Comparison of ENCODE assay signal across 21 mouse cellular contexts in the genomic region with DNA sequence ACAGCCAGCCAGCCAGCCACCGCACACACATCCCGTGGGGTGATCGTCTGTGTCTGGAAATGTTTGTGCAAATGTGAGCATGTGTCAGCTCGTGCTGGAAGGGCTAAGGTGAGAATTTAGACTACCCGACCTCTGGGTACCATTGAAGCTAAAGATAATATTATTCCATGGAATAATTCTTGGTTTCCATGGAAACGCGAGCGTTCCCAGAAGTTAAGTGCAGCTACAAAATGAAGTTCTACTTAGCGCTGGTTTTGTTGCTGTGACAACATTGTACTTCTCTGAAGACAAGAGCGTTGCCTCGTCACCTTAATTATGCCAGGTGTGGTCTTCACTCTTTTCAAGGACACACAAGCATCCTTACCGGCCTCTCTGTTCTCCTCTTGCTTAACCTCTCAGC. TPM values are rescaled to one million over a fixed set of nuclear protein-coding genes. Genes with fewer than 3 reads are reported as not detected.
DNase-seq lines count a peak whose midpoint lies in the region; ATAC-seq and TF ChIP-seq lines count a peak whose summit lies in the region.
"Had no signal": no experiment of that assay in that cellular context is flagged by ENCODE, and none has a peak within 500 bp of the region (broad histone marks: within the 10 kb centered on the region; RNA-seq: fewer than 3 reads in every experiment).

No protein-coding gene starts in this region.

- H3K27me3 ChIP-seq in forebrain, embryonic 14.5 days (replicated peaks; ENCODE audit: control insufficient read depth, insufficient read depth, low read length), result no peaks in the 10 kb centered on the region
- no peaks in the 10 kb centered on the region for H3K27me3 ChIP-seq in forebrain, embryonic 10.5 days (ENCODE audit: poor library complexity, severe bottlenecking)
- no peaks in the 10 kb centered on the region for H3K27me3 ChIP-seq in neural tube, embryonic 15.5 days (replicated peaks)
- H3K27me3 ChIP-seq in midbrain, postnatal 0 days (ENCODE audit: insufficient read depth, low read length), result no peaks in the 10 kb centered on the region
- H3K27me3 ChIP-seq: CH12.LX; liver, embryonic 12.5 days; midbrain, embryonic 12.5 days; stomach, embryonic 15.5 days had no signal

- no peak overlapping the region for H3K4me3 ChIP-seq in forebrain, embryonic 14.5 days (ENCODE audit: low read depth, low read length)
- H3K4me3 ChIP-seq in forebrain, embryonic 10.5 days, result no peak overlapping the region
- no peak overlapping the region for H3K4me3 ChIP-seq in neural tube, embryonic 15.5 days (replicated peaks)
- H3K4me3 ChIP-seq in midbrain, postnatal 0 days (ENCODE audit: low read depth, low read length), result no peak overlapping the region
- H3K4me3 ChIP-seq: liver, embryonic 12.5 days; midbrain, embryonic 12.5 days; stomach, embryonic 15.5 days had no signal

- no peak overlapping the region for H3K27ac ChIP-seq in forebrain, embryonic 14.5 days (ENCODE audit: low read depth, low read length)
- H3K27ac ChIP-seq in forebrain, embryonic 10.5 days, result no peak overlapping the region
- no peak overlapping the region for H3K27ac ChIP-seq in neural tube, embryonic 15.5 days (replicated peaks)
- H3K27ac ChIP-seq in midbrain, postnatal 0 days (ENCODE audit: low read depth, low read length), result peak overlapping the region; percentile 14; the same call in 1 of the 2 replicates
- H3K27ac ChIP-seq: liver, embryonic 12.5 days; midbrain, embryonic 12.5 days; stomach, embryonic 15.5 days had no signal

- no peak for ATAC-seq in forebrain, embryonic 14.5 days
- ATAC-seq in neural tube, embryonic 15.5 days (ENCODE audit: low FRiP score), result no peak
- no peak for ATAC-seq in midbrain, postnatal 0 days (ENCODE audit: low FRiP score)
- ATAC-seq: inflammation-experienced regulatory T-cells, adult 6 months; liver, embryonic 12.5 days had no signal

- H3K9ac ChIP-seq in forebrain, embryonic 14.5 days (ENCODE audit: low read length), result no peak overlapping the region
- no peak overlapping the region for H3K9ac ChIP-seq in neural tube, embryonic 15.5 days (replicated peaks)
- H3K9ac ChIP-seq in midbrain, postnatal 0 days (replicated peaks; ENCODE audit: low read length, poor library complexity, severe bottlenecking), result no peak overlapping the region
- H3K9ac ChIP-seq: liver, embryonic 12.5 days; lung, embryonic 14.5 days; midbrain, embryonic 12.5 days; stomach, embryonic 15.5 days had no signal

- DNase-seq in forebrain, embryonic 14.5 days (ENCODE audit: low spot score), result peak; percentile 37
- DNase-seq in forebrain, embryonic 10.5 days (ENCODE audit: extremely low spot score, low spot score), result no peak
- DNase-seq in left cerebral cortex, postnatal 14 days (ENCODE audit: low spot score in 2 of 2), result peak; percentile 21 to 39
- DNase-seq in left cerebral cortex, adult 9 months (ENCODE audit: low spot score in 2 of 2), result no peak
- no peak for DNase-seq in neural tube, embryonic 10.5 days (ENCODE audit: extremely low spot score, low spot score)
- DNase-seq in midbrain, postnatal 0 days (ENCODE audit: low spot score), result peak; percentile 34
- DNase-seq in urinary bladder, postnatal 14 days (ENCODE audit: low spot score), result no peak
- DNase-seq: adrenal gland, postnatal 36 days; cerebellum, adult 2 months; kidney, adult 8-10 months; kidney, postnatal 14 days; layer of hippocampus, adult 9-11 months; lung, embryonic 14.5 days; lung, postnatal 4 days; retina, postnatal 1 day had no signal

- intact Hi-C loops in left cerebral cortex, postnatal 14 days (cut with DNase I), result loop anchor here (10.0 kb wide), 1 partner anchor 327 kb away; no protein-coding TSS in a partner anchor

- no peak for TF ChIP-seq CTCF in midbrain, postnatal 0 days (IDR thresholded peaks at IDR 0.05)

- H3K4me1 ChIP-seq in forebrain, embryonic 14.5 days (ENCODE audit: control insufficient read depth, insufficient read depth, low read length), result peaks cover 3% of the 10 kb centered on the region; the same call in 1 of the 2 replicates
- peaks cover 12% of the 10 kb centered on the region for H3K4me1 ChIP-seq in forebrain, embryonic 10.5 days
- 0 out of 2 replicates have a peak, but pooled peaks cover 3% of the 10 kb centered on the region for H3K4me1 ChIP-seq in neural tube, embryonic 15.5 days
- H3K4me1 ChIP-seq in midbrain, postnatal 0 days (ENCODE audit: insufficient read depth, low read length), result no peaks in the 10 kb centered on the region
- H3K4me1 ChIP-seq: liver, embryonic 12.5 days; midbrain, embryonic 12.5 days; stomach, embryonic 15.5 days had no signal

- no peaks in the 10 kb centered on the region for H3K9me3 ChIP-seq in forebrain, embryonic 14.5 days (replicated peaks; ENCODE audit: control insufficient read depth, low read length)
- H3K9me3 ChIP-seq in forebrain, embryonic 10.5 days, result no peaks in the 10 kb centered on the region
- no peaks in the 10 kb centered on the region for H3K9me3 ChIP-seq in neural tube, embryonic 15.5 days (replicated peaks)
- no peaks in the 10 kb centered on the region for H3K9me3 ChIP-seq in midbrain, postnatal 0 days (ENCODE audit: low read length)
- H3K9me3 ChIP-seq: liver, embryonic 12.5 days; midbrain, embryonic 12.5 days; stomach, embryonic 15.5 days had no signal

- no peaks in the 10 kb centered on the region for H3K36me3 ChIP-seq in forebrain, embryonic 14.5 days (ENCODE audit: control insufficient read depth, insufficient read depth, low read length)
- H3K36me3 ChIP-seq in forebrain, embryonic 10.5 days (replicated peaks), result no peaks in the 10 kb centered on the region
- no peaks in the 10 kb centered on the region for H3K36me3 ChIP-seq in neural tube, embryonic 15.5 days
- H3K36me3 ChIP-seq in midbrain, postnatal 0 days (ENCODE audit: insufficient read depth, low read length), result no peaks in the 10 kb centered on the region
- H3K36me3 ChIP-seq: liver, embryonic 12.5 days; midbrain, embryonic 12.5 days; stomach, embryonic 15.5 days had no signal

- H3K4me2 ChIP-seq in forebrain, embryonic 14.5 days (ENCODE audit: low read length), result no peak overlapping the region
- peak overlapping the region; percentile 6; the same call in 1 of the 2 replicates for H3K4me2 ChIP-seq in neural tube, embryonic 15.5 days
- peak overlapping the region; percentile 24 for H3K4me2 ChIP-seq in midbrain, postnatal 0 days (ENCODE audit: low read depth, low read length, poor library complexity, severe bottlenecking)
- H3K4me2 ChIP-seq: liver, embryonic 12.5 days; lung, embryonic 14.5 days; midbrain, embryonic 12.5 days; stomach, embryonic 15.5 days had no signal

- WGBS in forebrain, embryonic 14.5 days, result 74% methylated on average over 12 of the region's 12 CpGs
- WGBS in forebrain, embryonic 10.5 days, result 83% methylated on average over 12 of the region's 12 CpGs
- 69% methylated on average over 12 of the region's 12 CpGs for WGBS in neural tube, embryonic 15.5 days
- WGBS in midbrain, postnatal 0 days, result 46% methylated on average over 12 of the region's 12 CpGs

RNA-seq across cellular contexts. Expression of gene Atp23, which starts 39.0 kb away (rescaled TPM):
- polyA plus RNA-seq in forebrain, embryonic 14.5 days (2014; fragmentation: Nextera tagmentation; extraction: Ambion mirVana), result 10.0 and 10.6 TPM in 2 replicates
- polyA plus RNA-seq in forebrain, embryonic 10.5 days (2016; fragmentation: Nextera tagmentation; extraction: Ambion mirVana), result 19.9 and 21.2 TPM in 2 replicates
- total RNA-seq in left cerebral cortex, postnatal 14 days (2021), result 10 to 100 TPM in 1 of 2 experiments, 1 to 10 TPM in 1; 7.7 to 11.3 TPM
- polyA plus RNA-seq in neural tube, embryonic 15.5 days (2015; fragmentation: Nextera tagmentation; extraction: Ambion mirVana), result 15.0 and 18.2 TPM in 2 replicates
- 13.2 and 17.4 TPM in 2 replicates for total RNA-seq in midbrain, postnatal 0 days (2014; rRNA removed)
- 18.4 and 19.1 TPM in 2 replicates for polyA plus RNA-seq in midbrain, postnatal 0 days (2015; fragmentation: Nextera tagmentation; extraction: Ambion mirVana)

Comparison
In these comparisons a context has a peak if more than half of its experiments do, and no peak if none do; other contexts are left out.
1. DNase-seq: peak in forebrain, embryonic 14.5 days (single experiment), left cerebral cortex, postnatal 14 days (2 of 2) and midbrain, postnatal 0 days (single experiment); none in forebrain, embryonic 10.5 days (single experiment), left cerebral cortex, adult 9 months (0 of 2), neural tube, embryonic 10.5 days (single experiment) and urinary bladder, postnatal 14 days (single experiment).